Mouse (Mus musculus): ENCODE data around the gene Pacsin3.

GRCm38 (mm10) chr2:91248366-91248765, 7.4 kb upstream of the Pacsin3 start:
- no peak for TF ChIP-seq CTCF (IDR thresholded peaks at IDR 0.05; ENCODE audit: extremely low read depth, insufficient read depth, insufficient read length, insufficient replicate concordance)
- no peak for TF ChIP-seq POLR2A (IDR thresholded peaks at IDR 0.05; ENCODE audit: low read depth, low read length)

All from spleen, adult 2 months (tissue).